7 mouse cellular contexts compared by ENCODE assay signal in genomic region chr6:88431202-88431601, GRCm38 (mm10). TPM values are rescaled to one million over a fixed set of nuclear protein-coding genes. Genes with fewer than 3 reads are reported as not detected.
DNase-seq lines count a peak whose midpoint lies in the region; ATAC-seq and TF ChIP-seq lines count a peak whose summit lies in the region.

No protein-coding gene starts in this region.

- no peak for TF ChIP-seq POLR2A in bone marrow, adult 2 months (IDR thresholded peaks at IDR 0.05; ENCODE audit: borderline replicate concordance, control insufficient read depth, low read depth, low read length)
- TF ChIP-seq POLR2A in heart, adult 2 months (IDR thresholded peaks at IDR 0.05; ENCODE audit: insufficient read depth, low read depth, low read length): no peak

- peak; percentile 63 for TF ChIP-seq CTCF in bone marrow, adult 2 months (IDR thresholded peaks at IDR 0.05; ENCODE audit: control insufficient read depth, insufficient read depth, low read length)
- TF ChIP-seq CTCF in heart, adult 2 months (IDR thresholded peaks at IDR 0.05): peak; percentile 81

- no peaks in the 10 kb centered on the region for H3K4me1 ChIP-seq in midbrain, embryonic 14.5 days (ENCODE audit: control insufficient read depth, insufficient read depth, low read length)
- no peaks in the 10 kb centered on the region for H3K4me1 ChIP-seq in midbrain, embryonic 16.5 days (ENCODE audit: control insufficient read depth, insufficient read depth, low read length)
- no peaks in the 10 kb centered on the region for H3K4me1 ChIP-seq in bone marrow, adult 2 months (ENCODE audit: control insufficient read depth, insufficient read depth, low read length)
- peaks cover 2% of the 10 kb centered on the region; the same call in 1 of the 2 replicates for H3K4me1 ChIP-seq in heart, adult 2 months (ENCODE audit: control insufficient read depth, insufficient read depth, low read length)
- peaks cover 6% of the 10 kb centered on the region for H3K4me1 ChIP-seq in kidney, embryonic 16.5 days (ENCODE audit: insufficient read depth, low read length)

- H3K79me2 ChIP-seq in heart, adult 2 months (replicated peaks; ENCODE audit: control insufficient read depth, insufficient read depth, low read length): no peaks in the 10 kb centered on the region

- ATAC-seq in midbrain, embryonic 14.5 days (ENCODE audit: low FRiP score, low TSS enrichment): no peak
- ATAC-seq in midbrain, embryonic 16.5 days: no peak
- peak; percentile 57; the same call in 1 of the 2 replicates for ATAC-seq in kidney, embryonic 16.5 days (ENCODE audit: low FRiP score, low TSS enrichment)
- ATAC-seq in megakaryocyte-erythroid progenitor cell, adult 5-6 weeks (replicated peaks; ENCODE audit: low FRiP score, low TSS enrichment, poor library complexity, severe bottlenecking): peak; percentile 93

- peak; percentile 50 for DNase-seq in midbrain, embryonic 14.5 days
- DNase-seq in heart, adult 2 months: peak; percentile 47 to 48
- no peak for DNase-seq in left cerebral cortex, adult 18-20 months (ENCODE audit: low spot score in 2 of 2)

- H3K9me3 ChIP-seq in midbrain, embryonic 14.5 days (ENCODE audit: control insufficient read depth, low read length): no peaks in the 10 kb centered on the region
- no peaks in the 10 kb centered on the region for H3K9me3 ChIP-seq in midbrain, embryonic 16.5 days (replicated peaks; ENCODE audit: control insufficient read depth, low read length, poor library complexity, severe bottlenecking)
- no peaks in the 10 kb centered on the region for H3K9me3 ChIP-seq in kidney, embryonic 16.5 days (ENCODE audit: low read length)

- H3K27ac ChIP-seq in midbrain, embryonic 14.5 days (replicated peaks; ENCODE audit: low read depth, low read length): no peak overlapping the region
- no peak overlapping the region for H3K27ac ChIP-seq in midbrain, embryonic 16.5 days (ENCODE audit: low read length)
- no peak overlapping the region for H3K27ac ChIP-seq in bone marrow, adult 2 months (ENCODE audit: control insufficient read depth, insufficient read depth, low read depth, low read length, poor library complexity)
- no peak overlapping the region for H3K27ac ChIP-seq in heart, adult 2 months
- H3K27ac ChIP-seq in kidney, embryonic 16.5 days (ENCODE audit: low read length): no peak overlapping the region

- H3K4me3 ChIP-seq in midbrain, embryonic 14.5 days (replicated peaks; ENCODE audit: low read depth, low read length): no peak overlapping the region
- no peak overlapping the region for H3K4me3 ChIP-seq in midbrain, embryonic 16.5 days (ENCODE audit: low read depth, low read length)
- no peak overlapping the region for H3K4me3 ChIP-seq in bone marrow, adult 2 months (replicated peaks; ENCODE audit: control insufficient read depth, low read depth, low read length)
- no peak overlapping the region for H3K4me3 ChIP-seq in heart, adult 2 months
- no peak overlapping the region for H3K4me3 ChIP-seq in kidney, embryonic 16.5 days (ENCODE audit: low read length)

- intact Hi-C loops in heart, adult 2 months (cut with DNase I): loop anchor here (1.0 to 5.0 kb wide), 3 partner anchors 189 to 306 kb away; no protein-coding TSS in a partner anchor

- peak; percentile 83; the same call in 1 of the 2 replicates for TF ChIP-seq EP300 in heart, adult 2 months (IDR thresholded peaks at IDR 0.05; ENCODE audit: insufficient read depth, low read depth, low read length)

- H3K4me2 ChIP-seq in midbrain, embryonic 14.5 days (ENCODE audit: low read length): no peak overlapping the region
- no peak overlapping the region for H3K4me2 ChIP-seq in midbrain, embryonic 16.5 days (ENCODE audit: low read length)
- no peak overlapping the region for H3K4me2 ChIP-seq in kidney, embryonic 16.5 days (replicated peaks; ENCODE audit: low read depth, low read length)

- WGBS in midbrain, embryonic 14.5 days: 37% methylated on average over 4 of the region's 4 CpGs
- WGBS in midbrain, embryonic 16.5 days: 33% methylated on average over 4 of the region's 4 CpGs
- WGBS in bone marrow, adult 2 months: 24% methylated on average over 4 of the region's 4 CpGs
- 10% methylated on average over 4 of the region's 4 CpGs for whole genome bisulfite sequencing in heart, adult 2 months
- WGBS in kidney, embryonic 16.5 days: 10% methylated on average over 4 of the region's 4 CpGs

- no peaks in the 10 kb centered on the region for H3K36me3 ChIP-seq in midbrain, embryonic 14.5 days (ENCODE audit: control insufficient read depth, insufficient read depth, low read length)
- H3K36me3 ChIP-seq in midbrain, embryonic 16.5 days (ENCODE audit: control insufficient read depth, insufficient read depth, low read length): no peaks in the 10 kb centered on the region
- no peaks in the 10 kb centered on the region for H3K36me3 ChIP-seq in heart, adult 2 months (ENCODE audit: control insufficient read depth, insufficient read depth, low read length)
- no peaks in the 10 kb centered on the region for H3K36me3 ChIP-seq in kidney, embryonic 16.5 days (ENCODE audit: insufficient read depth, low read length)

- no peak overlapping the region for H3K9ac ChIP-seq in midbrain, embryonic 14.5 days (replicated peaks; ENCODE audit: low read length)
- no peak overlapping the region for H3K9ac ChIP-seq in midbrain, embryonic 16.5 days (ENCODE audit: low read depth, low read length)
- H3K9ac ChIP-seq in heart, adult 2 months (ENCODE audit: low read depth, low read length): no peak overlapping the region
- H3K9ac ChIP-seq in kidney, embryonic 16.5 days (replicated peaks; ENCODE audit: low read length): no peak overlapping the region

- no peaks in the 10 kb centered on the region for H3K27me3 ChIP-seq in midbrain, embryonic 14.5 days (ENCODE audit: control insufficient read depth, insufficient read depth, low read length)
- H3K27me3 ChIP-seq in midbrain, embryonic 16.5 days (ENCODE audit: control insufficient read depth, insufficient read depth, low read depth, low read length): no peaks in the 10 kb centered on the region
- no peaks in the 10 kb centered on the region for H3K27me3 ChIP-seq in heart, adult 2 months (ENCODE audit: control insufficient read depth, insufficient read depth, low read length)
- no peaks in the 10 kb centered on the region for H3K27me3 ChIP-seq in kidney, embryonic 16.5 days (ENCODE audit: insufficient read depth, low read length)

RNA-seq across cellular contexts. Expression of gene Eefsec, which starts 15.1 kb away (rescaled TPM):
- 28.0 and 33.5 TPM in 2 replicates for polyA plus RNA-seq in midbrain, embryonic 14.5 days (2014; fragmentation: Nextera tagmentation; extraction: Ambion mirVana)
- 25.3 and 26.3 TPM in 2 replicates for polyA plus RNA-seq in midbrain, embryonic 16.5 days (2015; fragmentation: Nextera tagmentation; extraction: Ambion mirVana)
- polyA plus RNA-seq in bone marrow, adult 2 months (2011; ENCODE audit: insufficient read depth, insufficient read length, low replicate concordance, missing spikeins): 4.3 and 5.2 TPM in 2 replicates
- total RNA-seq in heart, adult 2 months (2021): 1 to 10 TPM; 6.6 to 8.9 TPM
- polyA plus RNA-seq in heart, adult 2 months (2012; rRNA removed): 6.2 TPM in 2 replicates
- 36.8 and 40.7 TPM in 2 replicates for polyA plus RNA-seq in kidney, embryonic 16.5 days (2015; fragmentation: Nextera tagmentation; extraction: Ambion mirVana)
- total RNA-seq in megakaryocyte-erythroid progenitor cell, adult 5-6 weeks (2014; fragmentation: Nextera tagmentation): 31.6 and 38.6 TPM in 2 replicates
- total RNA-seq in megakaryocyte-erythroid progenitor cell, adult 5-6 weeks (2017): 14.2 and 23.2 TPM in 2 replicates
- 10 to 100 TPM; 21.5 to 22.9 TPM for total RNA-seq in left cerebral cortex, adult 18-20 months (2021)

RNA-seq across cellular contexts. Expression of gene Ruvbl1, which starts 34.0 kb away (rescaled TPM):
- 94.7 and 98.4 TPM in 2 replicates for polyA plus RNA-seq in midbrain, embryonic 14.5 days (2014; fragmentation: Nextera tagmentation; extraction: Ambion mirVana)
- 92.6 and 92.7 TPM in 2 replicates for polyA plus RNA-seq in midbrain, embryonic 16.5 days (2015; fragmentation: Nextera tagmentation; extraction: Ambion mirVana)
- 27.7 and 28.3 TPM in 2 replicates for polyA plus RNA-seq in bone marrow, adult 2 months (2011; ENCODE audit: insufficient read depth, insufficient read length, low replicate concordance, missing spikeins)
- 10 to 100 TPM; 16.7 to 18.4 TPM for total RNA-seq in heart, adult 2 months (2021)
- 15.7 and 16.0 TPM in 2 replicates for polyA plus RNA-seq in heart, adult 2 months (2012; rRNA removed)
- polyA plus RNA-seq in kidney, embryonic 16.5 days (2015; fragmentation: Nextera tagmentation; extraction: Ambion mirVana): 166 and 186 TPM in 2 replicates
- 117 TPM in 2 replicates for total RNA-seq in megakaryocyte-erythroid progenitor cell, adult 5-6 weeks (2014; fragmentation: Nextera tagmentation)
- 289 and 308 TPM in 2 replicates for total RNA-seq in megakaryocyte-erythroid progenitor cell, adult 5-6 weeks (2017)
- total RNA-seq in left cerebral cortex, adult 18-20 months (2021): 10 to 100 TPM; 42.1 to 44.0 TPM

Comparison
In these comparisons a context has a peak if more than half of its experiments do, and no peak if none do; other contexts are left out.
1. ATAC-seq: peak in kidney, embryonic 16.5 days (single experiment) and megakaryocyte-erythroid progenitor cell, adult 5-6 weeks (single experiment); none in midbrain, embryonic 14.5 days (single experiment) and midbrain, embryonic 16.5 days (single experiment).
2. DNase-seq: peak in midbrain, embryonic 14.5 days (single experiment) and heart, adult 2 months (2 of 2); none in left cerebral cortex, adult 18-20 months (0 of 2).